Mouse (Mus musculus) urinary bladder, postnatal 25 days (tissue): ENCODE results near the gene Ston1.
A peak's percentile ranks its signal among the peaks of the same experiment; 100 is the strongest.

Experiments
- DNase-seq: peaks from one replicate; pipeline ENCODE4 v3.0.0; 2022; ENCODE audit warnings: low spot score

The Ston1 gene

GRCm38 (mm10) chr17:88597222-88598055 is at the start of gene Ston1:
Ston1 (plus strand) TSS chr17:88597684.
- peak; percentile 69 for DNase-seq

DNA sequence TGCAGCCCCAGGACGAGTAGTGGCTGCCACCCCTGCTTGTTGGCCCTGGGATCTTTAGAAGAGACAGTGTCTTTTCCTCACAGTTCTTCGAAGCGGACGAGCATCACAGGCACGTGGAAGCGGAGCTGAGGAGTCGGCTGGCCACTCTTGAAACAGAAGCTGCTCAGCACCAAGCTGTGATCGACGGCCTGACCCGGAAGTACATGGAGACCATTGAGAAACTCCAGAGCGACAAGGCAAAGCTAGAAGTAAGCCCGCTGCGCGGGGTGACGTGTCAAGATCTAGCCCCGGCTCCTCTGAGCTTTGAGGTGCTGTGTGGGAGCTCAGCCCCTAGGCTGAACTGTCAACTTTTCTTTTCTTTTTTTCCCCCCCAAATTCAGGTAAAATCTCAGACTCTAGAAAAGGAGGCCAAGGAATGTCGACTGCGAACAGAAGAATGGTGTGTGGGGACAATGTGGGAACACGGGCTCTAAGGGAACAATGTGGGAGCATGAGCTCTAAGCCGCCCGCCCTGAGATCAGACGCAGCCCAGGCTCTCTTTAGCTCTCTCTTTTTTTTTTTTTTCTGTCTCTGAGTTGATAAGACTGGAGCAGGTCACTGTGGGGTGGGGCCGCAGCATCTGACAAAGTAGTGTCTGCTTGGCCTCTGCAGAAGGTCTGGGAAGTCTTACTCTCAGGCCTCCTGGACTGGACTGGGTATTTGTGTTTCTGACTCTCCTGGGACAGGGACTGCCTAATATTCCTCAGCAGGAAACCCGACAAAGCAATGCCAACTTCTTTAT is 47.9 kb upstream of the Ston1 start:
- DNase-seq = no peak

DNA sequence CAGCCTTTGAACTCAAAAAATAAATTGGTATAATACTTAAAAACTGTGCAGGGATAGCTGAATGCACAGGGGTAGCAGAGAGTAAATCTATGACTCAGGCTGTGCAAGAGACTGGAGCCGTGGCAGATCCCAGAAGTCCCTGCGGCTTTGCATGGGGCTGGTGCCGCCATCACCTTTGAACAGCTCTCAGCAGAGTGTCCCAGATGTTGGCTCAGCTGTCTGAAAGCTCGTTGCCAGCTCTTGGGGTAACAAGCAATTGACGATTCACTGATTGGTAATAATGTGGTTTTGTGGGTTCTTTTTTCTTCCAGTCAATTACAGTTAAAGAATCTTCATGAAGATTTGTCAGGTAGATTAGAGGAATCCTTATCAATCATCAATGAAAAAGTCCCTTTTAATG is 47.1 kb upstream of the Ston1 start:
- no peak for DNase-seq

DNA sequence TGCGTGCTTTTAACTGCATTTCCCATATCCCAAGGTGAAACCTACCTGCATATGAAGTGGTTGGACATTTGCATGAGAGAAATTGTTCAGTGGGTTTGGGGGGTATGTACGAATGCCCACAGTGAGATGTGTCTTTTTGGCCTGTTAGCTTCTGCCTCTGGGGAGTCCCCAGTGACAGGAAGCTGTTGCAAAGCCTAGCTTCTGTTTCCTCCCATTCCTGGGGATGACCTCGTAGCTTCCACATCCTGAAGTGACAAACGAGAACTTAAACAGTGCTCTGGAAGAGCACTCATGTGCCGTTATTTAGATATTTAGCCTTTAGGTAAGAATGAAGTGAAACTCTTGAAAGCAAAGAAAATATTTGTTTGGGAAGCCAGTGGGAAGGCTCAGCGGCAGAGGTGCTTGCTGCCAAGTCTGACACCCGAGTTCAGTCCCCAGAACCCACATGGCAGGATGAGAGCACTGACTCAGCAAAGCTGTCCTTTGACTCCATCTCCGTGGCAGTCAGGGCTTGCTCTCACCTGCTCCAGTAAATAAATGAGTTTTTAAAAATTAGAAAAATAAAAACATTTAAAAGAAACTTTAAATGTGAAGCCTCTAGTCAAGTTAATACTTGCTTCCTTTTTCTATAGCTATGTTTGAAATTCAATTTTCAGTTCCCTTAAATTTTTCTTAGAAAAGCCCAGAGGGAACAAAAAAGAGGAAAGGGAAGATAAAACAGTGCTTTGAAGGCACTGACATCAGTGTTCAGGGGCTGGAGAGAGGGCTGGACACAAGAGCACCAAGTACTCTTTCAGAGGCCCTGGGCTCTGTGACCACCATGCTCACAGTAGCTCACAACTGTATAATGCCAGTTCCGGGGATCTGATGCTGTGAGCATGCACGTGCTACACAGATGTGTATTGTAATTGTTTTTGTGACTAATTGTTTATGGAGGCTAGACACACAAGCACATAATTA is 46.2 kb upstream of the Ston1 start:
- DNase-seq = no peak

DNA sequence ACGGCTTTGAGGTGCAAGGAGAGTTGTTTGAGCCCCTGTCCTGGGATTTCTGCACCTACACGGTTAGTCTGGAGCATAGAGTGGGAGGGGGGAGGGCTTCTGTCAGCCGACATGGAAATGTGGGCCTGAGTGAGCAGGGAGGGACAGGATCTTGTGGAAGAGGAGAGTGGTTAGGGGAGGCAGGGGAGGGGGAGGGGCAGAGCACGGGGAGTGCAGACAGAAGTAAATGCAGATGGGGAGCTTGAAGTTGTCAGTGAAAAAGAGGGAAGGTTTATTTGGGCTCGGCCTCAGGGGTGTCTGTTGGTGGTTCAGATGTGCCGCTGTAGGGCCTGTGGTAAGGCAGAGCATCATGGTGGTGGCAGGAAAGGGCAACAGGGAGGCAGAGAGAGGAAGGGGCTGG is 44.9 kb upstream of the Ston1 start:
- no peak for DNase-seq

GRCm38 (mm10) chr17:88553001-88553449 is 44.5 kb upstream of the Ston1 start:
- DNase-seq = no peak

DNA sequence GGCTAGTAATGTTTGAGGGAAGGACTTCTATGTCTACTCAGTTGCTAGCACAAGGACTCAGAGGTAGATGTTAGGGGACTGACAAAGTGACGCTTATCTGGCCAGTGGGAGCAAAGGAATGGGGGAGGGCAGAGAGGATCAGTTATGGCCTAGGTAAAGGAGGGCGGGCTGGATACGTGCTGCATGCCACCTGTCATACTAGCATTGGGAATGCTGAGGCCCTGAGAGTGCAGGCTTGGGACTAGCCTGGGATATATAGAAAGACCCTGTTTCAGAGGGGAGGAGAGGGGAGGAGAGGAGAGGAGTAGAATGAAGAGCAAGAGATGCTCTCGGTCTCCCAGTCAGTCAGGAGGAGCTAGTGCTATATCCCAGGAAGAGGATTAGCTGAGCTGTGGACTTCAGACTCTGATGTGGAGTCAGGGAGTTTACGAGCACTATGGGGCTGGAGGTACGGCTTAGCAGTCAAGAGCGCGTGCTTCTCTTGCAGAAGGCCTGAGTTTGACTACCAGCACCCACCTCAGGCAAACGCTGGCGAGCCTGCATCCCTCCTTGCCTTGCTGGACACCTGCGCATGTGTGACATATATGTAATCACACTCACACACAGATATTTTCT is 43.9 kb upstream of the Ston1 start:
- no peak for DNase-seq

DNA sequence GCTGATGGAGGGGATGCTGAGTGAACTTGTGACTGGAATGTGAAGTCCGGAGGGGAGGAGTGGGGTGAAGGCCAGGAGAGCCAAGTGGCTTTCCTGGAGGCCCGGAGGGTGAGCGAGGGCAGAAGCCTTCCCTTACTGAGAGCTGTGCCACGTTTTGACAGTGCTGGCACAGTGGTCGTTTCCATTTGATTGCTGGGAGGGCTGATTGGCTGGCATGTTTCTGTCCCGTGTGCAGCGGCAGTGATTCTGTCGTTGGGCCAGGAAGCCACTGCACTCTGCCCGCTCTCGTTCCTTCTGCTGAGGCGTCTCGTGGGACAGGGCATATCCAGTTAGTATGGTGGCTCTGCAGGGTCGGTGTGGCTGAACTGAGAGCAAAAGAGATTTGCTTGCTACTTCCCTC is 41.3 kb upstream of the Ston1 start:
- no peak for DNase-seq

DNA sequence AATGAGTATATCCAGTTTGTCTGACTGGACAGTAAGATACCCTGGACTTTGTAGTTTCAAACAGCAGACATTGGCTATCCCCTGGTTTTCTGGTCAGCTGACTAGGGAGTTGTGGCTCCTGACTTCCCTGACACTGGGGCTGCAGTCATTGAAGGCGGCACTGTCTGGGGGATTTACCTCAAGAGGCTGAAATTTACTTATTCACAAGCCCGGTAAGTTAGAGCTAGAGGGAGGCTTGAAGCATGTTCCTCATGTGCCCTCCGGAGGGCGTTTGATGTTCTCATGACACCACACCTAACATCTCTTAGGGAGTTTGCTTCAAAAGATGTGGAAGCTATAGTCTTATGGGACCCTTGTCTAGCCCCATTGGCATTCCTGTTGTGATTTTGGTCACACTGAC is 40.8 kb upstream of the Ston1 start:
- no peak for DNase-seq

GRCm38 (mm10) chr17:88558168-88558842 is 39.2 kb upstream of the Ston1 start:
- peak; percentile 73 for DNase-seq

- DNase-seq = no peak
Measured at GRCm38 (mm10) chr17:88563611-88564010, 33.9 kb upstream of the Ston1 start.

GRCm38 (mm10) chr17:88569807-88570540 is 27.5 kb upstream of the Ston1 start:
- no peak for DNase-seq

DNA sequence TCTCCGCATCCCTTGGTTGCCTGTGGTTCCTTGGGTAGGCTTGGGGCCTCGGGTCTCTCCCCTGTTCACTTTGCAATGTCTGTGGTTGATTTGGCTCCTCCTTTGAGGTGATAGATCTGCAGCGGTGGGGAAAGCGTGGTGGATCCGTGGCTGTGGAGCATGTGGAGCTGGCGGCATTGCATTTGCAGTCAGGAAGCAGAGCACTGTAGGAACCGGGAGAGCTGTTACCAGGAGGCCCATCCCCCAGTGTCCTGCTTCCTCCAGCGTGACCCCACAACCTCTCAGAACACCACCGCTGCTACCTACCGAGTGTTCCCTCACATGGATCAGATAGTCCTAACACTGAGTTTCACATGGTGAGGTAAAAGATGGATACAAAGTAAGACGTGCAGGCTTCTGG is 26.7 kb upstream of the Ston1 start:
- DNase-seq = no peak

- DNase-seq = no peak
Measured at GRCm38 (mm10) chr17:88574811-88575210, 22.7 kb upstream of the Ston1 start.

- DNase-seq = no peak
Measured at GRCm38 (mm10) chr17:88578522-88579242, 18.8 kb upstream of the Ston1 start.

DNA sequence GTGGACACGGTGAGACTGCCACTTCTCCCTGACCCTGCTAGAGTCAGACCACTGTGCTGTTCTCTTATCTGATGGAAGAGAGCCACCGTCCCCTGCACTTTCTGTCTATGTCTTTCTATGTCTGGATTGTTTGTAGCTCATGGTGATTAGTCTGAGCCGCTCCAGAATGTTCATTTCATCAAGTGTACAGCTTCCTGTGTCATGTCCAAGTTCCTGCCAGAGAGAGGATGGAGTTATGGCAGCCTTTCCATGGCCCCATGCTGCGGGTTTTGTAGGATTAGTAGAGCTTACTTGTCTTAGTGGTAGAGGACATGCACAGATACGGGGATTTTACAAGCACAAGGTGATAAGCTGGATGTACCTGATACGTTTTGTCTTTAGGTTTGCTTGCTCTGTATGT is 16.9 kb upstream of the Ston1 start:
- no peak for DNase-seq

DNA sequence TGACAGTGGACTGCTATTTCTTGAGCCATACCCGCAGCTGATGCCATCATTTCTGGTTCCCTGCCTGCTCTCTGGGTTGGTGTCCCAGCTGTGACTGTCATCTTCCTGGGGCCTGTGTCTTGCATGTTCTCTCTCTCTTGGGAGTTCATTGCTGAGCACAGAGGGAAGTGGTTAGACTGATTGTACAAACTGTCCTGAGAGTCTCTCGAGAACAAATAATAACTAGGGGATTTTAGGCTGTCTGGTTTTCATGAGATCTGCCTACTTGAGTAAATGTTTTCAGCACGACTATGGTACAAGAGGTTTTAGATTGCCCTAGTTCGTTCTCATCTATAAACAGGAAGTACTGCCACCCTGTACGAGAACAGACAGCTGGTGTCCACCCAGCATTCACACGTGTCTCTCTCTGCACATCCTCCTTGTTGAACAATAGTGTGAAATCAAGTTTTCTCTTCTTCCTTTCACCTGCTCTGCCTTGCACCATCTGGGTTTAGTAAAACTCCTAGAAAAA is 15.9 kb upstream of the Ston1 start:
- no peak for DNase-seq

- DNase-seq = no peak
Measured at GRCm38 (mm10) chr17:88582999-88583398, 14.5 kb upstream of the Ston1 start.

GRCm38 (mm10) chr17:88583411-88583810 is 14.1 kb upstream of the Ston1 start:
- no peak for DNase-seq
